Mouse (Mus musculus) heart, embryonic 15.5 days (tissue): ENCODE measurements around the gene Mroh7. TPM values are rescaled to one million over a fixed set of nuclear protein-coding genes. Genes with fewer than 3 reads are reported as not detected.
A peak's percentile ranks its signal among the peaks of the same experiment; 100 is the strongest.
"Not testable (repeated sequence)": the region's sequence is repeated elsewhere in the genome, so short reads cannot be mapped to it uniquely, and the experiment has no call there.

Experiments used
- ATAC-seq: fragments of 200-750 bp; cut with Nextera tagmentation; replicated peaks from 2 replicates; pipeline ENCODE4 v1.8.0; 2017; ENCODE audit warnings: low read depth, moderate TSS enrichment; ENCODE audit not compliant: insufficient number of reproducible peaks, insufficient read depth, low FRiP score
- H3K27ac ChIP-seq: fragments of 300-500 bp; sonication (generic); 2 replicates; pipeline ENCODE4 v1.5.1; 2015; ENCODE audit warnings: mild to moderate bottlenecking, inconsistent platforms
- H3K27me3 ChIP-seq: fragments of 300-500 bp; sonication (generic); 2 replicates; pipeline ENCODE4 v1.6.1; 2015; ENCODE audit warnings: inconsistent platforms
- H3K36me3 ChIP-seq: fragments of 300-500 bp; sonication (generic); 2 replicates; pipeline ENCODE4 v1.6.1; 2015; ENCODE audit warnings: mild to moderate bottlenecking, inconsistent platforms
- H3K4me1 ChIP-seq: fragments of 300-500 bp; sonication (generic); replicated peaks from 2 replicates; pipeline ENCODE4 v1.6.1; 2015; ENCODE audit warnings: inconsistent platforms
- H3K4me2 ChIP-seq: fragments of 300-500 bp; sonication (generic); 2 replicates; pipeline ENCODE4 v1.6.1; 2015; ENCODE audit warnings: inconsistent platforms, mild to moderate bottlenecking, moderate library complexity
- H3K4me3 ChIP-seq: fragments of 300-500 bp; sonication (generic); 2 replicates; pipeline ENCODE4 v1.5.1; 2015; ENCODE audit warnings: mild to moderate bottlenecking, inconsistent platforms
- H3K9ac ChIP-seq: fragments of 300-500 bp; sonication (generic); 2 replicates; pipeline ENCODE4 v1.6.1; 2015; ENCODE audit warnings: mild to moderate bottlenecking, inconsistent platforms
- H3K9me3 ChIP-seq: fragments of 300-500 bp; sonication (generic); replicated peaks from 2 replicates; pipeline ENCODE4 v1.6.1; 2016; ENCODE audit warnings: inconsistent platforms
- WGBS: fragments of 180-500 bp; shearing (Covaris S2); methylation state at CpG from one replicate; pipeline ENCODE4 v1.1.7; 2015; ENCODE audit warnings: mixed read lengths; 5-methylcytosine and 5-hydroxymethylcytosine counted together
- polyA plus RNA-seq: library from polyadenylated mRNA; unstranded; fragments of >200 nt; fragmentation: Nextera tagmentation; extraction: Ambion mirVana; gene quantifications from 2 replicates; pipeline ENCODE4 v1.2.1, GENCODE M21; 2015

Mroh7 gene
- polyA plus RNA-seq, 1 experiment from 2014 or later, result 0.68 TPM

DNA sequence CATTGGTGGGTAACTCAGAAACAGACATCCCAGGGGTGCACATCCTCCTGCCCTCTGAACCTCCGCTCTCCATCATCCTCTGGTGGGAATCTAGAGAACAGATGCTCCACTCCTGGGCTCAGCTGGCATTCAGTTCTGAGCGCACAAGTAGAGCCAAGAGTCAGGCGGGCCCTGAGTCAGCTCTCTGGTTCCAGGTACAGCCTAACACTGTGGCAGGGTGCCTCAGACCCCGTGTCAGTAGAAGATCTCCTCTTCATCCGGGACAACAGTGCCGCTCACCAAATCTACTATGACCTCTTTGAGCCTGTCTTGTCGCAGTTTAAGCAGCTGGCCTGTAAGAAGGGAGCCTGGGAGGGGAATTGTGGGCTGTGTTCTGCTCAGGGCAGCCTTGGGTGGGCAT is 15.1 kb upstream of the Mroh7 start:
- H3K27me3 ChIP-seq, result no peaks in the 10 kb centered on the region
- no peak overlapping the region for H3K4me3 ChIP-seq
- H3K9ac ChIP-seq, result no peak overlapping the region
- no peak for ATAC-seq
- peaks cover 5% of the 10 kb centered on the region; the same call in 1 of the 2 replicates for H3K36me3 ChIP-seq
- no peaks in the 10 kb centered on the region for H3K9me3 ChIP-seq
- H3K27ac ChIP-seq, result no peak overlapping the region
- 75% methylated on average over 7 of the region's 7 CpGs for WGBS
- no peak overlapping the region for H3K4me2 ChIP-seq
- H3K4me1 ChIP-seq, result peaks cover 6% of the 10 kb centered on the region

DNA sequence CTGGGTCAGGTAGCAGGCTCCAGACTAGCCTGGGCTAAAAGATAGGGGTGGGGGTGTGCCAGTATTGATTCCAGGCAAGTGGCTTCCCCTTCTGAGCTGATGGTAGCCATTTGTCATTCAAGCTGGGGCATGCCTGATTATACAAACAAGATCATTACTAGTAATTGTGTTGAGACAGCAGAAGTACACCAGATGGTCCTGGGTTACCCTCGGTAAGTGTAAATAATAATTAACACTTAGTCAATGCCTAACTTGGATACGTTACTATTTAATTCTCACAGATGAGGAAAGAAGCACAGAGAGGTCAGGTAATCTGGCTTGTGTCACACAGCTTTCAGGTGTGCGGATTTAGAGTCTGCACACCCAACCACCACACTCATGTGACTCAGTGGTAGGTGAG is 7.2 kb upstream of the Mroh7 start:
- no peak for ATAC-seq
- Histone ChIP-seq H3K4me3 (no peak overlapping the region), H3K27ac (no peak overlapping the region), H3K4me2 (no peak overlapping the region), H3K9me3 (no peaks in the 10 kb centered on the region), H3K9ac (no peak overlapping the region), H3K4me1 (no peaks in the 10 kb centered on the region), H3K36me3 (no peaks in the 10 kb centered on the region), H3K27me3 (no peaks in the 10 kb centered on the region)
- WGBS, result 65% methylated on average over 3 of the region's 3 CpGs

DNA sequence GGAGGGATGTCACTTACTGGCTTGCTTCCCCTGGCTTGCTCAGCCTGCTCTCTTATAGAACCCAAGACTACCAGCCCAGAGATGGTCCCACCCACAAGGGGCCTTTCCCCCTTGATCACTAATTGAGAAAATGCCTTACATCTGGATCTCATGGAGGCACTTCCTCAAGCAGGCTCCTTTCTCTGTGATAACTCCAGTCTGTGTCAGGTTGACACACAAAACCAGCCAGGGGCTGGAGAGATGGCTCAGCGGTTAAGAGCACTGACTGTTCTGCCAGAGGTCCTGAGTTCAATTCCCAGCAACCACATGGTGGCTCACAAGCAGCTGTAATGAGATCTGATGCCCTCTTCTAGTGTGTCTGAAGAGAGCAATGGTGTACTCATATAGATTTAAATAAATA is 6.2 kb upstream of the Mroh7 start:
- not testable (repeated sequence) for H3K36me3 ChIP-seq, H3K4me2 ChIP-seq, H3K9ac ChIP-seq, H3K9me3 ChIP-seq, H3K4me1 ChIP-seq, H3K4me3 ChIP-seq, H3K27ac ChIP-seq, ATAC-seq, H3K27me3 ChIP-seq
- WGBS, result 83% methylated on average over 1 of the region's 1 CpGs

DNA sequence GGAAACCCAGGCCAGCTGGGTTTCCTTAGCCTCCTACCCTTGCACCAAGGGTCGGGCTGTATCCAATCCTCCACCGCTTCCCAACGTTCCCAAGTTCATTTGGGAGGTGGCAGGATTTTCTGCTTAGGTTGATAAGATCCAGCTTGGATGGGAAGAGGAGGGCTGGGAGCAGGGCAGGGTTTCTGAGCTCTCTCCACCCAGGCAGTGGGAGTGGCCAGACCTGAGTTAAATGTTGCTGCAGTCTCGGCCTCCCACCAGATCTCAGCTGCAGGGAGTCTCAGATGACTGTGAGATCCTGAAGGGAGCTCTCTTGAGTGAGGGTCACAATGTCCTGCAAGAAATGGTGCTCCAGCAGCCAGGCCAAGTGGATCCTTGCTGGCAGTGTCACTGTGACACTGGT is 2.9 kb upstream of the Mroh7 start, which contains the start of gene Fam151a:
TSS of gene Fam151a (plus strand) at position 254 of the 400 bp plus-strand sequence.
- no peaks in the 10 kb centered on the region for H3K4me1 ChIP-seq
- WGBS, result 27% methylated on average over 4 of the region's 4 CpGs
- H3K9me3 ChIP-seq, result no peaks in the 10 kb centered on the region
- no peak within 1 kb of the TSS for H3K4me3 ChIP-seq
- H3K4me2 ChIP-seq, result no peak within 1 kb of the TSS
- H3K36me3 ChIP-seq, result no peaks in the 10 kb centered on the region
- no peak within 1 kb of the TSS for H3K27ac ChIP-seq
- no peak for ATAC-seq
- no peaks in the 10 kb centered on the region for H3K27me3 ChIP-seq
- H3K9ac ChIP-seq, result no peak within 1 kb of the TSS

DNA sequence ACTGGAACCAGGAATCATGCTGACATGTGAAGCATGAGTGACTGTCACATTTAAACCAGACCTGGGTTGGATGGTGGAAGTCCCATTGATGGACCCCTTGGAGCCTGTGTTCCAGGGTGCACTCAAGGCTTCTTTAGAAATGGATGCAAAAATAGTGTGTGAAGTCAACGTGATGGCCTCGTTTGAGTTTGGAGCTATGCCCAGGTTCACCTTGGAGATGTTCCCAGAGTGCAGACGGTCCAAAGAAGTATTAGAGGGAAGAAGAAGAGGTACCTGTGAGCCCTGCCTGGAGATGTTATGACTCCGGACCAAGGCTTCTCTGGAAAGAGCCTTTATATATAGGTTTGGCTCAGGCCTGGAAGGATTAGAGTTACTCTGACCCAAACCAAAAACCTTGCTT is 10.1 kb downstream of the Mroh7 start:
- ATAC-seq, result no peak
- Histone ChIP-seq H3K27me3 (peaks cover 6% of the 10 kb centered on the region; the same call in 1 of the 2 replicates), H3K9me3 (no peaks in the 10 kb centered on the region), H3K9ac (no peak overlapping the region), H3K36me3 (no peaks in the 10 kb centered on the region), H3K27ac (no peak overlapping the region), H3K4me1 (no peaks in the 10 kb centered on the region), H3K4me2 (no peak overlapping the region), H3K4me3 (no peak overlapping the region)
- 64% methylated on average over 4 of the region's 4 CpGs for WGBS

DNA sequence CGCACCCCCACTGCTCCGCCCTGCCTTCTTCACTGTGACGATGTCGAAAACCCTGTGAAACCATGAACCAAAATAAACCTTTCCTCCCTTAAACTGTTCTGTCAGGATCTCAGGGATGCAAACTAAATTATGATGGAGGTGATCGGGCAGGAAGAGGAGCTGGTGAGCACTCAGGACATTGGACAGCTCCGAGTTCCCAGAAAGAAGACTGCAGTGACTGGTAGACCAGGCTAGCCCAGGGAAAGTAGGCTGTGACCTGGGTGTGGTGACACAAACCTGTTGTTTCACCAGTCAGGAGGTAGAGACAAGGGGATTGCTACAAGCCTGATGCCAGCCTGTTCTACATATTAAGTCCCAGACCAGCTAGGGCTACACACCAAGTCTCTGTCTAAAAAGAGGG is 17.1 kb downstream of the Mroh7 start:
- H3K27me3 ChIP-seq, result peaks cover 18% of the 10 kb centered on the region
- H3K27ac ChIP-seq, result no peak overlapping the region
- H3K4me2 ChIP-seq, result no peak overlapping the region
- no peaks in the 10 kb centered on the region for H3K36me3 ChIP-seq
- H3K4me3 ChIP-seq, result no peak overlapping the region
- no peaks in the 10 kb centered on the region for H3K9me3 ChIP-seq
- WGBS, result 74% methylated on average over 6 of the region's 6 CpGs
- no peaks in the 10 kb centered on the region for H3K4me1 ChIP-seq
- no peak overlapping the region for H3K9ac ChIP-seq
- ATAC-seq, result no peak

DNA sequence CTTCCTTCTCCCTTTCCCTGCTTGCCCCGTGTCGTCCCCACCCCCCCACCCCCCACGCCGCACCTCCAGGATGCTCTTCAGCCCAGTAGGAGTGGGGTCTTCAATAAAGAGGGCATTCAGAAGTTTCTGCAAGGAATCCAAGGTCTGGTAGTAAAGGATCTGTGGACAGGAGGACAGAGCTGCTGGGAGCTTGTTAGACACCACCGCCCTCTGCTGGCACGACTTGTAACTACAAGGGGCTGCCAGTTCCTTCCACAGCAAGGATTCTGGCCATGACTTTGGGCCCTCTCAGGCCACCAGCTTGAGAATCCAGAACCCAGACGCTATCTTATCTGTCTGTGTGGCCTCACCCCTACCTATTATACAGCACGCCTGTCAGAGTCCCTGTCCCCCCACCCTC is 22.3 kb downstream of the Mroh7 start:
- H3K4me1 ChIP-seq, result no peaks in the 10 kb centered on the region; the same call in 1 of the 2 replicates
- H3K4me2 ChIP-seq, result peak overlapping the region; percentile 54
- H3K27me3 ChIP-seq, result peaks cover 11% of the 10 kb centered on the region; the same call in 1 of the 2 replicates
- no peak overlapping the region for H3K4me3 ChIP-seq
- ATAC-seq, result no peak; the same call in 1 of the 2 replicates
- no peak overlapping the region for H3K27ac ChIP-seq
- no peaks in the 10 kb centered on the region for H3K36me3 ChIP-seq
- no peaks in the 10 kb centered on the region for H3K9me3 ChIP-seq
- H3K9ac ChIP-seq, result no peak overlapping the region
- 0% methylated on average over 8 of the region's 8 CpGs for WGBS

DNA sequence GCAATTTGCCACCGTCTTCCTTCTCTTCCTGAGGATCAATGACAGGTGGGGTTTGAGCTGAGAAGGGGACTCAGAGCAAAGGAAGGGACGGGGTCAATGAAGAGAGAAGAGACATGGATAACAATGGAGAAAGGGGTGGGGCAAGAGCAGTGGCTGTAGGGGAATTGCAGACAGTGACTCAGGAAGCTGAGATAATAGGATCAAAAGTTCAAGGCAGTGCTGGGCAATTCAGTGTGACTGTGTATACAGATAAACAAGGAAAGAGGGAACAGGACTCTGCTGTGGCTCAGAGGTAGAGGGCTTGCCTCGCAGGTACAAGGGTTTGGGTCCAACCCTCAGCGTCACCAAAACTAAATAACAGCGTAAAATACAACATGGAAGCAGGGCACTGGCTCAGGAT is 22.8 kb downstream of the Mroh7 start:
- ATAC-seq, result no peak
- Histone ChIP-seq H3K9ac (no peak overlapping the region), H3K4me1 (no peaks in the 10 kb centered on the region; the same call in 1 of the 2 replicates), H3K27ac (no peak overlapping the region), H3K9me3 (no peaks in the 10 kb centered on the region), H3K27me3 (peaks cover 11% of the 10 kb centered on the region), H3K4me2 (peak overlapping the region; percentile 54), H3K4me3 (no peak overlapping the region), H3K36me3 (no peaks in the 10 kb centered on the region)
- WGBS, result 35% methylated on average over 5 of the region's 5 CpGs

DNA sequence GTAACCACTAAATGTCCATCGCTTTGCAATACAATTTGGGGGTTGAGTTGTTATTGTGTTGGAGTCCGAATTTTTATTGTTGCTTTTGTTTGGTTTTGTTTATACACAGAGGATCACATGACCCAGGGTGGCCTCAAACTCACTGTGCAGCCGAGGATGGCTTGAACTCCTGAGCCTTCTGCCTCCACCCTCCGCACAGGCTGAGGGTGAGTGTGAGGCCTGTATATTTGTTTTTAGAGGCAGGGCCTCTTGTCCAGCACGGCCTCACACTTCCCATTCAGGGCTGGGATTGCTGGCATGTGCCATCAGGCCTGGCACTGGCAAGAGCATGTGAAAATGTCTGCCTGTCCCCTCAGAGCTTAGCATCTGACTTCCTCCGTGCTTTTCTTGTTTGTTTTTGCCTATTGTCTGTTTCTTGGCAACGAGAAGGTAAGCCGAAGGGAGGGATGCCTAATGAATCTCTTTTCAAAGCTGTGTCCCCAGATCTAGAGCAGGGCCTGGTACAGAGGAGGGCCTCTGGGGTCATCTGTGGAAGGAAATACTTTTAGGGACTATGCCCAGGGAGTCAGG is 25.5 kb downstream of the Mroh7 start:
- Histone ChIP-seq H3K27me3 (peaks cover 29% of the 10 kb centered on the region), H3K4me3 (no peak overlapping the region), H3K36me3 (no peaks in the 10 kb centered on the region), H3K27ac (no peak overlapping the region), H3K9me3 (no peaks in the 10 kb centered on the region), H3K4me1 (no peaks in the 10 kb centered on the region; the same call in 1 of the 2 replicates), H3K9ac (no peak overlapping the region), H3K4me2 (no peak overlapping the region)
- WGBS, result 56% methylated on average over 8 of the region's 8 CpGs
- no peak for ATAC-seq

DNA sequence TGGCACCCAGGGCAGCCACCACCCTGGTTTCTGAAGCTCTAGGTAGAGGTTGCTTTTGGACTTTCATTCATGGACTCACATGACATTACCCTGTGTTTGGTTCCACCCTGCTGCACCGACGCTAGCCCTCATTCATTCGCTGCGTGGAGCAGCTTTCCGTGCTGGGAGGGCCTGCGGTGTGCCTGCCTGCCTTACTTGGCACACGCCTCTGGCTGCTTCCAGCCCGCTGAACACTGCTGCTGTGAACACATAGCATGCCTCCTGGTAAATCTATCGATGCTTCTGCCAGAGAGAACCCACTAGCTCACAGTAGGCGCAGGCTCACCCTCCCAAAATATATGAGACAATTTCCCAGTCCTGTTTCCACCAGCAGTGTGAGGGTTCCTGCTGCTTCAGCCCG is 26.3 kb downstream of the Mroh7 start:
- no peaks in the 10 kb centered on the region for H3K36me3 ChIP-seq
- no peaks in the 10 kb centered on the region; the same call in none of the 2 replicates for H3K4me1 ChIP-seq
- H3K27ac ChIP-seq, result no peak overlapping the region
- no peak for ATAC-seq
- peaks cover 27% of the 10 kb centered on the region for H3K27me3 ChIP-seq
- no peak overlapping the region for H3K4me3 ChIP-seq
- WGBS, result 62% methylated on average over 11 of the region's 11 CpGs
- H3K4me2 ChIP-seq, result no peak overlapping the region
- no peaks in the 10 kb centered on the region for H3K9me3 ChIP-seq
- no peak overlapping the region for H3K9ac ChIP-seq

DNA sequence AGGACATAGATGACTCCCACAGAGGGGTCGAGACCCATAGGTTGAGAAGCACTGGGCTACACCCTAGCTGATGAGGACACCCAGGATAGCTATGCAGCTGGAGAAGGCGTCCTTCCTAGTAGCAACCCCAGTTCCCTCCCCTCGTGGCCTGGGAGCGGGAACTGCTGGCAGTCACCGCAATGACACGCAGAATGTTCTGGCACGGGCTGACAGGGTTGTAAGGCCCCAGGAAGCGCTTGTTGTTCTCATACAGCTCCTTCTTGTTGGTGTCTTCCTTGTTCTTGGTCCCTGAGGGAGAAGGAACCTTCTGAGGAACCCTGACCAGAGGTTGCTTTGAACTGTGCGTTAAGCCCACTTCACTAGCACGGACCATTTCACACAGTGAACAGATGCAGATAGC is 26.8 kb downstream of the Mroh7 start:
- peaks cover 27% of the 10 kb centered on the region for H3K27me3 ChIP-seq
- H3K4me1 ChIP-seq, result no peaks in the 10 kb centered on the region; the same call in none of the 2 replicates
- no peak overlapping the region for H3K27ac ChIP-seq
- no peak for ATAC-seq
- H3K36me3 ChIP-seq, result no peaks in the 10 kb centered on the region
- H3K9ac ChIP-seq, result no peak overlapping the region
- no peak overlapping the region for H3K4me3 ChIP-seq
- no peak overlapping the region for H3K4me2 ChIP-seq
- no peaks in the 10 kb centered on the region for H3K9me3 ChIP-seq
- WGBS, result 76% methylated on average over 10 of the region's 10 CpGs

DNA sequence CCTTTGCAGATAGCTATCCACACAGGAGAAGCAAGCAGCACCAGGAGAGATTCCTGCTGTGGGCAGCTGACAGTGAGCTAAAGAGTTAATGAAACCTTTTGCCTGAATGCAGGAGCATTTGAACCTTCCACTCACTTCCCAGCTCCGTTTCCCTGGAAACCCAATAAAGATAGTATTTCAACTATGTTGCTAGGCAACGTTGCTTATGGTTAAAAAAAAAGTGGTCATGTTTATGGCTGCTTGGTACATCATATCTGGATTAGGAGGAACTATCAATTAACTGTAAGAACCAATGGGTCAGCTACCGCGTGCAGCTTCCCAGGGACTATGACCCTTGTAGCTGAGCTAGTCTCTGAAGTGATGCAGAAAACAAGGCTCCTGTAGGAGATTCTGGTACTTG is 29.9 kb downstream of the Mroh7 start:
- no peak overlapping the region for H3K27ac ChIP-seq
- no peaks in the 10 kb centered on the region; the same call in none of the 2 replicates for H3K4me1 ChIP-seq
- H3K9ac ChIP-seq, result no peak overlapping the region
- no peak for ATAC-seq
- WGBS, result 42% methylated on average over 4 of the region's 4 CpGs
- no peaks in the 10 kb centered on the region for H3K9me3 ChIP-seq
- H3K27me3 ChIP-seq, result peaks cover 27% of the 10 kb centered on the region
- no peak overlapping the region for H3K4me3 ChIP-seq
- no peaks in the 10 kb centered on the region for H3K36me3 ChIP-seq
- H3K4me2 ChIP-seq, result no peak overlapping the region
